9 mouse cellular contexts compared by ENCODE assay signal in genomic region chr11:102411704-102412103, GRCm38 (mm10). TPM values are rescaled to one million over a fixed set of nuclear protein-coding genes. Genes with fewer than 3 reads are reported as not detected.
DNase-seq lines count a peak whose midpoint lies in the region; ATAC-seq and TF ChIP-seq lines count a peak whose summit lies in the region.
"Had no signal": no experiment of that assay in that cellular context is flagged by ENCODE, and none has a peak within 500 bp of the region (broad histone marks: within the 10 kb centered on the region; RNA-seq: fewer than 3 reads in every experiment).

No protein-coding gene starts in this region.

- ATAC-seq in heart, embryonic 11.5 days (replicated peaks; ENCODE audit: insufficient number of reproducible peaks, low FRiP score, low TSS enrichment), result no peak
- no peak for ATAC-seq in activated CD4-positive, CD25-positive, alpha-beta regulatory T cell, adult 4 months

- H3K27ac ChIP-seq in heart, embryonic 11.5 days (ENCODE audit: low read depth, low read length), result no peak overlapping the region
- H3K27ac ChIP-seq in small intestine, adult 2 months (ENCODE audit: insufficient read depth, low read depth, low read length), result no peak overlapping the region
- H3K27ac ChIP-seq: macrophage had no signal

- 7% methylated on average over 11 of the region's 11 CpGs for WGBS in heart, embryonic 11.5 days (ENCODE audit: insufficient replicate concordance)
- 4% methylated on average over 11 of the region's 11 CpGs for WGBS in small intestine, adult 2 months

- H3K36me3 ChIP-seq in heart, embryonic 11.5 days (ENCODE audit: control insufficient read depth, insufficient read depth, low read length), result no peaks in the 10 kb centered on the region
- H3K36me3 ChIP-seq in small intestine, adult 2 months (ENCODE audit: control insufficient read depth, insufficient read depth, low read length), result no peaks in the 10 kb centered on the region

- peak; percentile 93; the same call in 1 of the 2 replicates for TF ChIP-seq CTCF in small intestine, adult 2 months (IDR thresholded peaks at IDR 0.05; ENCODE audit: extremely low read depth, insufficient read length, insufficient replicate concordance, low read depth, low read length)

- H3K9ac ChIP-seq in heart, embryonic 11.5 days (ENCODE audit: low read depth, low read length), result no peak overlapping the region

- TF ChIP-seq POLR2A in small intestine, adult 2 months (IDR thresholded peaks at IDR 0.05; ENCODE audit: low read depth, low read length), result no peak

- DNase-seq in CD8-positive naive resting alpha-beta T cell, adult 2 months (ENCODE audit: low read depth in 2 of 2, low spot score in 2 of 2), result peak; percentile 80 to 85
- peak; percentile 92 to 97 for DNase-seq in adrenal gland, adult (ENCODE audit: inconsistent age in 2 of 2, low spot score in 1 of 2)
- DNase-seq in embryo, embryonic 11 days, result peak; percentile 94
- peak; percentile 81 to 96 for DNase-seq in layer of hippocampus, postnatal 25 days (ENCODE audit: extremely low spot score in 1 of 2, low spot score in 1 of 2)
- peak; percentile 93 for DNase-seq in lung, postnatal 25 days (ENCODE audit: low spot score)

- no peaks in the 10 kb centered on the region for H3K9me3 ChIP-seq in heart, embryonic 11.5 days (replicated peaks; ENCODE audit: control insufficient read depth, low read length)

- H3K4me3 ChIP-seq in heart, embryonic 11.5 days (ENCODE audit: low read depth, low read length), result no peak overlapping the region
- no peak overlapping the region for H3K4me3 ChIP-seq in small intestine, adult 2 months (ENCODE audit: low read depth, low read length)

- no peaks in the 10 kb centered on the region; the same call in 1 of the 2 replicates for H3K4me1 ChIP-seq in heart, embryonic 11.5 days (ENCODE audit: control insufficient read depth, insufficient read depth, low read length)
- no peaks in the 10 kb centered on the region for H3K4me1 ChIP-seq in small intestine, adult 2 months (ENCODE audit: control insufficient read depth, insufficient read depth, insufficient read length, low read length)

- no peaks in the 10 kb centered on the region for H3K27me3 ChIP-seq in heart, embryonic 11.5 days (ENCODE audit: control insufficient read depth, insufficient read depth, low read length)
- no peaks in the 10 kb centered on the region for H3K27me3 ChIP-seq in small intestine, adult 2 months (ENCODE audit: control insufficient read depth, insufficient read depth, low read length)

- H3K4me2 ChIP-seq in heart, embryonic 11.5 days, result peak overlapping the region; percentile 9; the same call in 1 of the 2 replicates

RNA-seq across cellular contexts. Expression of gene Slc25a39, which starts 4.0 kb away (rescaled TPM):
- 274 and 281 TPM in 2 replicates for polyA plus RNA-seq in heart, embryonic 11.5 days (2014; fragmentation: Nextera tagmentation; extraction: Ambion mirVana)
- total RNA-seq in layer of hippocampus, postnatal 25 days (2021), result 10 to 100 TPM; 63.7 to 65.3 TPM
- polyA plus RNA-seq in small intestine, adult 2 months (2012; rRNA removed), result 322 and 403 TPM in 2 replicates
- polyA plus RNA-seq in activated CD4-positive, CD25-positive, alpha-beta regulatory T cell, adult 4 months (2017; shearing (Covaris generic)), result 10 to 100 TPM; 50.9 to 65.4 TPM

RNA-seq across cellular contexts. Expression of gene Grn, which starts 18.4 kb away (rescaled TPM):
- polyA plus RNA-seq in heart, embryonic 11.5 days (2014; fragmentation: Nextera tagmentation; extraction: Ambion mirVana), result 110 and 113 TPM in 2 replicates
- 10 to 100 TPM; 69.9 to 74.0 TPM for total RNA-seq in layer of hippocampus, postnatal 25 days (2021)
- polyA plus RNA-seq in small intestine, adult 2 months (2012; rRNA removed), result 76.0 and 111 TPM in 2 replicates
- polyA plus RNA-seq in activated CD4-positive, CD25-positive, alpha-beta regulatory T cell, adult 4 months (2017; shearing (Covaris generic)), result 10 to 100 TPM; 23.7 to 30.3 TPM

RNA-seq across cellular contexts. Expression of gene Rundc3a, which starts 18.5 kb away (rescaled TPM):
- 1.3 TPM in 2 replicates for polyA plus RNA-seq in heart, embryonic 11.5 days (2014; fragmentation: Nextera tagmentation; extraction: Ambion mirVana)
- 100 to 1,000 TPM; 442 to 490 TPM for total RNA-seq in layer of hippocampus, postnatal 25 days (2021)
- 2.5 and 6.5 TPM in 2 replicates for polyA plus RNA-seq in small intestine, adult 2 months (2012; rRNA removed)
- polyA plus RNA-seq in activated CD4-positive, CD25-positive, alpha-beta regulatory T cell, adult 4 months (2017; shearing (Covaris generic)), result 1 to 10 TPM; 2.4 TPM

RNA-seq across cellular contexts. Expression of gene Fam171a2, which starts 35.8 kb away (rescaled TPM):
- 3.1 and 5.1 TPM in 2 replicates for polyA plus RNA-seq in heart, embryonic 11.5 days (2014; fragmentation: Nextera tagmentation; extraction: Ambion mirVana)
- total RNA-seq in layer of hippocampus, postnatal 25 days (2021), result 100 to 1,000 TPM in 1 of 2 experiments, 10 to 100 TPM in 1; 85.4 to 109 TPM
- polyA plus RNA-seq in small intestine, adult 2 months (2012; rRNA removed), result 5.4 and 5.9 TPM in 2 replicates
- not detected for polyA plus RNA-seq in activated CD4-positive, CD25-positive, alpha-beta regulatory T cell, adult 4 months (2017; shearing (Covaris generic))
- polyA plus RNA-seq: macrophage had no signal

RNA-seq across cellular contexts. Expression of gene Slc4a1, which starts 45.7 kb away (rescaled TPM):
- 102 and 112 TPM in 2 replicates for polyA plus RNA-seq in heart, embryonic 11.5 days (2014; fragmentation: Nextera tagmentation; extraction: Ambion mirVana)
- total RNA-seq in layer of hippocampus, postnatal 25 days (2021), result under 1 TPM; 0.31 to 0.81 TPM
- not detected in 2 replicates for polyA plus RNA-seq in small intestine, adult 2 months (2012; rRNA removed)
- polyA plus RNA-seq in activated CD4-positive, CD25-positive, alpha-beta regulatory T cell, adult 4 months (2017; shearing (Covaris generic)), result 1 to 10 TPM in 1 of 2 experiments, not detected in 1; 2.9 TPM
- polyA plus RNA-seq: macrophage had no signal
